Mouse (Mus musculus) spleen, postnatal 4 days (tissue): ENCODE measurements around the gene Ptges3.
"Not testable (repeated sequence)": the region's sequence is repeated elsewhere in the genome, so short reads cannot be mapped to it uniquely, and the experiment has no call there.

Experiments
- DNase-seq, 2 experiments: peaks; one replicate each; pipeline ENCODE4 v3.0.0; 2022; ENCODE audit warnings: low spot score in 2 of 2

The Ptges3 gene

DNA sequence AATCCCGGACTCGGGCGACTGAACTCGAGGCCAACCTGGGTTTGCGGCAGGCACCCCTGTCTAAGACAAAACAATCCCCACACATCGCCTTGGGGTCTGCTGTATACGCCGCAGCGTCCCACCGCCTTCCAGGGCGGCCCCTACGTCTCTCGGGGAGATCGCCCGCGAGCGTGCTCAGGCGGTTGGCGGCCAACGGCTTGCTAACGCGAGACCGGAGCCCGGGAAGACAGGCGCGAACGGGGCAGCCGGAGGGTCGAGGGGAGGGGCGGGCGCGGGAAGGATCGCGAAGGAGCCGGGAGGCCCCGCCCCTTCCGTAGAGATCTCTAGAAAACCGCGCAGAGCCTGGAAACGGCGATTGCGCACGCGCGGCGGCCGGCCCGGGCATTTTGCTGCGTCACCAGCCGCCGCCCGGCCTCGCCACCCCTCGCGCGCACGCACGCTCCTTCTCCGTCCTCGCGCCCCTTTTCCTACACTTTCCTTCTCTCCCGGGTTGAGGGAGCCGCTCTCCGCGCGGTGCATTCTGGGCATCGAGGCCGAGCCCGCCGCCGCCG is at the start of gene Ptges3:
Gene Ptges3 (plus strand): TSS at position 354 of the 551 bp plus-strand sequence.
- peak; percentile 97 to 99 for DNase-seq

GRCm38 (mm10) chr10:128009735-128010134 is 49.0 kb upstream of the Ptges3 start:
- no peak for DNase-seq

DNA sequence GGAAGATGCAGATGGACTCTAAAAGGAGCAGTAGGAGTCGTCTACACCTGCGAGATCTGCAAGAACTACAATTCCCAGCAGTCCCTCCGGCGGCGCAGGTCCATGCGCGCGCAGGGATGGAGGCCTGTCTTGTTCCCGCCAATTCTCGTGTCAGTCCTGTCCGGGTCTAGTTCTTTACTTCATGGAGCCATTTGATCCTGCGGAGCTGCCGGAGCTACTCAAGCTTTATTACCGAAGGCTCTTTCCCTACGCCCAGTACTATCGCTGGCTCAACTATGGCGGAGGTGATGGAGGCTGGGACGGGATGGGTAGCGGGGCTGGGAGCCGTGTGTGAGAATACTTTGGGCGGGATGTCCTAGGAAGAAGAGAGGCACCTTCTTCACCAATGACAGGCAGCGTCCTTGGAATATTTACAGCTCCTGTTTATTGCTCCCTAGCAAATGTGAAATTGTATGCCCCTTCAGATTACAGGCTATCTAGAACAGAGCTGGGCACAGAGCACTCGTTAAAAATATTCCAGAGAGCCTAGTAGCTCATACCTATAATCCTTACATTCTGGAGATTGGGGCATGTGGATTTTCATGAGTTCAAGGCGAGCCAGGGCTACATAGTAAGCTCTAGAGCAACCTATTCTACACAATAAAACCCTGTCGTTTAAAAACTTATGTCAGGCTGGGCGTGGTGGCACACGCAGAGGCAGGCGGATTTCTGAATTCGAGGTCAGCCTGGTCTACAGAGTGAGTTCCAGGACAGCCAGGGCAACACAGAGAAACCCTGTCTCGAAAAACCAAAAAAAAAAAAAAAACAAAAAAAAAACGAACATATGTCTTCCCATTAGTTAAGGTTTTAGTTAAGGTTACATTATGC is 43.5 kb upstream of the Ptges3 start, which contains the start of gene Prim1:
Gene Prim1 (plus strand): TSS at position 101 of the 867 bp plus-strand sequence.
- DNase-seq = peak; percentile 85 to 90

- no peak for DNase-seq
Observed at GRCm38 (mm10) chr10:128022196-128022595, 36.6 kb upstream of the Ptges3 start.

DNA sequence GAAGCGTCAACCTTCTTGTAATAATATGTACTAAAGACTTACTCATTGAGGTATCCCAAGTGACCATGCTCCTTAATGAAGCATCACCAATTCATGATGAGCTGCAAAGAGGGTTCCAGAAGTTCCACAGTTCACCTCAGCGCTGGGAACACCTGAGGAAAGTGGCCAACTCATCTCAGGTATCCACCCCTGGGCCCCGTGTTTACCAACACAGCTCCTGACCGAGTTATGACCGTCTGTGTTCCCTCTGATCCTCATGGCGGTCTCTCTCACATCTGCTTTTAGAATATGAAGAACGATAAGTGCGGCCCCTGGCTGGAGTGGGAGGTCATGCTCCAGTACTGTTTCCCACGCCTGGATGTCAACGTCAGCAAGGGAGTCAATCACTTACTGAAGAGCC is 35.3 kb upstream of the Ptges3 start:
- no peak for DNase-seq

DNA sequence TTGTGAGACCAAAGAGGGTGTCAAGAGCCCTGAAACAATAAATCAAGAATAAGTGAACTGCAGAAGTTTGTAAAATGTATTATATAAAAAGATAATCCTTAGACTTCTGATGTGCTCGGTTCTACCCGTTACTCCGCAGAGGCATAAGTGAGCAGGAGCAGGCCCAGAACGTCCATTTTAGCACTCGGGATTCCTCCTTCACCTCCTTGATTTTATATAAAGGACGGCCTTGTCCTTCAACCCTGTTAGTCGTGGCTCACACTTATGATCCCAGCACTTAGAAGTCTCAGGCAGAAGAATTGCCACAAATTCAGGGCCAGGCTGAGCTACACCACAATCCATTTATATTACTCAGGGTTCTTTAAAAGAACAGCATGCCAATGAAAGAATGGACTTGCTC is 28.8 kb upstream of the Ptges3 start:
- DNase-seq = no peak

GRCm38 (mm10) chr10:128030860-128031259 is 27.9 kb upstream of the Ptges3 start:
- DNase-seq = no peak

DNA sequence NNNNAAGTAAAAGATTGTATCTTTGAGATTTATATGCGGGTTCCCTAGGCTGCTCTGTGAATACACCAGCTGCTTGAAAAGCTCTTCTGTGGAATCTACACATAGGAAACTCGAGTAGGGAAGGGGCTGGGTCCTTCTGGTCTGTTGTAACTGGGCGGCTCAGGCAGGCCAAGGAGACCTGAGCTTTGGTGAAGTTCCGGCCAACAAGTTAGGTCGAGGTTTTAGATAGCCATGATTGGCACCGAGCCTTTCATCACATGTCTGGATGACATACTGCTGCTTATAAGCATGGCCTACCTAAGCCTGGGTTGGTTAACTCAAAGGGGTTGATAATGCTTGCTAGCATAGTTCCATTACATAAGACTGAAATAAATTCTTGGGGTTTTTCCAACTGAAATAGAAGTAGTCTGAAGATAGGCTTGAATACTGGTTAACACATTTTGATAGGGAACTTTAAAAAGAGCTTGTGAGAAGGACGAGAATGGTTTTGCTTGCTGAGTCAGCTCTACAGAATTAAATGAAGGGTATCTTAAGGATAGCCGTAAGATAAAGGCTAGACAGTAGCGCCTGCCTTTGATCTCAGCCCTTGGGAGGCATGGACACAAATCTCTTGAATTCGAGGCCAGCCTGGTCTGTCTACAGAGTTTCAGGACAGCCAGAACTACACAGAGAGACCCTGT is 21.9 kb upstream of the Ptges3 start:
- peak in 1 of 2 experiments; percentile 39 for DNase-seq

GRCm38 (mm10) chr10:128037921-128038320 is 20.8 kb upstream of the Ptges3 start:
- no peak for DNase-seq

GRCm38 (mm10) chr10:128039167-128039566 is 19.6 kb upstream of the Ptges3 start:
- DNase-seq = peak in 1 of 2 experiments; percentile 65

- peak in 1 of 2 experiments; percentile 60 for DNase-seq
Observed at GRCm38 (mm10) chr10:128039858-128040257, 18.9 kb upstream of the Ptges3 start.

DNA sequence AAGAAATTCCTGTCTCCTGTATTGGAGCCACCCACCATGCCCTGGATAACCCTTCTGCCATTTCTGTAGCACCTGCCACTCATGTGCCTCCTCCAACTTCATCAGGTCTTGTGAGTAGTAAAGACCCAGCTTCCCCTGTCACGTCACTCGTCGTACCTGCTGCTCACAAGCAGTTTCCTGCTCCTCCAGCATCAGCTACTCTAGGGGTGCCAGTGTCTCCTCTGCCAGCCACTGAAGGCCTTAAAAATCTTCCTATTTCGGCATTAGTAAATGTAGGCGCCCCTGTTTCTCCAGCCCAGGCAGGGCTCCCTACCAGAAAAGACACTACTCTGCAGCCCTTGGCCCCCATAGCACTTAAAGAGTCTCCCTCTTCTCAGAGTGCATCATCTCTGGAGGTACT is 18.5 kb upstream of the Ptges3 start:
- peak in 1 of 2 experiments; percentile 55 for DNase-seq

DNA sequence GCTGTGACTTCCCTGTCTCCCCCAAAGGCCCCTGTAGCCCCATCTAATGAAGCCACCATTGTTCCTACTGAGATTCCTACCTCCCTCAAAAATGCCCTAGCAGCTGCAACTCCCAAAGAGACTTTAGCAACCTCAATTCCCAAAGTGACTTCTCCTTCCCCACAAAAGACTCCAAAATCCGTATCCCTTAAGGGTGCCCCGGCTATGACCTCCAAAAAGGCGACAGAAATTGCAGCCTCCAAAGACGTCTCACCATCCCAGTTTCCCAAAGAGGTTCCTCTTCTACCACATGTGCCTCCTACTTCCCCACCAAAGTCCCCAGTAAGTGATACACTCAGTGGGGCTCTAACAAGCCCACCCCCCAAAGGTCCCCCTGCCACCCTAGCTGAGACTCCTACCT is 17.1 kb upstream of the Ptges3 start:
- DNase-seq = no peak

DNA sequence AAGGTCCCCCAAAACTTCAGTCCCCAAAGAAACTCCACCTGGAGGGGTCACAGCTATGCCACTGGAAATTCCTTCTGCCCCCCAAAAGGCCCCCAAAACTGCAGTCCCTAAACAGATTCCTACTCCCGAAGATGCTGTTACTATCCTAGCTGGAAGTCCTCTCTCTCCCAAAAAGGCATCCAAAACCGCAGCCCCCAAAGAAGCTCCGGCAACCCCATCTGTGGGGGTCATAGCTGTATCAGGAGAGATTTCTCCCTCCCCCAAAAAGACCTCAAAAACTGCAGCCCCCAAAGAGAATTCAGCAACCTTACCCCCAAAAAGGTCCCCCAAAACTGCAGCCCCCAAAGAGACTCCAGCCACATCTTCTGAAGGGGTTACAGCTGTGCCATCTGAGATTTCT is 16.3 kb upstream of the Ptges3 start:
- no peak for DNase-seq

- peak in 1 of 2 experiments; percentile 63 for DNase-seq
Observed at GRCm38 (mm10) chr10:128043041-128043835, 15.5 kb upstream of the Ptges3 start.

DNA sequence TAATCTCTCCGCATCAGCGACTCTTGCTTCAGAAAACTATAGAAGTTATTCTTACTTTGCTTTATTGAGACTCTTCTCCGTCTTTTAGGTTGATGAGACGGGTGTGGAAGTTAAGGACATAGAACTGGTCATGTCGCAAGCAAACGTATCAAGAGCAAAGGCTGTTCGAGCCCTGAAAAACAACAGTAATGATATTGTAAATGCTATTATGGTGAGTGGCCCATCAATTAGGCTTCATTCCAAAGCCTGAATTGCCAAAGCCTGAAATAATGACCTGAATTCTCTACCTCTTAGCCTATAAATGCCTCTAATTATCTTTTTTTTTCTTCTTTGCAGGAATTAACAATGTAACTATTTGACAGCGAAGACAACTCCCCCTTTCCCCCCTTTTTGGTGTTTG is 10.6 kb upstream of the Ptges3 start:
- DNase-seq = no peak

DNA sequence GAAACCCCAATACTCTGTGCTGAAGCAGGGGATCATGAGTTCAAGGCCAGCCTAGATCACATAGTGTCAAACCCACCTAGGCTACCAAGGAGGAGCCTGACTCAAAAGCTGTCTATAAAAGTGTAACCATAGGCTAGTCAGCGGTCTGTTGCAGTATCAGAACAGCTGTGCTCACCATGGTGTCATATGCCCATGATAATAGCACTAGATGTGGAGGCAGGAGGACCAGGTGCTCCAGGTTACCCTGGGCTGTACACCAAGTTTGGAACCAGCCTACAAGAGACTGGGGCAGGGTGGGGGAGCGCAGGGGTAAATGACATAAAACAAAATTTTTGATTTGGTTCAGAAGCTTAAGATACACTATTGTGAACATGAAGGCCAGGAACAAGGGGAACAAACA is 9.0 kb upstream of the Ptges3 start:
- DNase-seq = no peak

DNA sequence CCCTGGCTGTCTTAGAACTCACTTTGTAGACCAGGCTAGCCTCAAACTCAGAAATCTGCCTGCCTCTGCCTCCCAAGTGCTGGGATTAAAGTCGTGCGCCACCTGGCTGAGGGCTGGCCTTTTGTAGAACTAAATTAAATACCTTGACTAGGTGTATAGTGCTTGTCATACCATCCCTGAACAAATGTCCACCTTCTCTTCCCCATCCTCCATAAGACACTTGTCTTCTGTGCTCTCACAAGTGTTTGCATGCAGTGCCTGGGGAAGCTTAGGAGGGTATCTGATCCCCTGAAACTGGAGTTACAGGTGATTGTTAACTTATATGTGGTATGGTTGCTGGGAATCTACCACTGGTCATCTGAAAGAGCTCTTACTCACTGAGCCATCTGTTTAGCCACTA is 8.4 kb upstream of the Ptges3 start:
- DNase-seq = no peak

DNA sequence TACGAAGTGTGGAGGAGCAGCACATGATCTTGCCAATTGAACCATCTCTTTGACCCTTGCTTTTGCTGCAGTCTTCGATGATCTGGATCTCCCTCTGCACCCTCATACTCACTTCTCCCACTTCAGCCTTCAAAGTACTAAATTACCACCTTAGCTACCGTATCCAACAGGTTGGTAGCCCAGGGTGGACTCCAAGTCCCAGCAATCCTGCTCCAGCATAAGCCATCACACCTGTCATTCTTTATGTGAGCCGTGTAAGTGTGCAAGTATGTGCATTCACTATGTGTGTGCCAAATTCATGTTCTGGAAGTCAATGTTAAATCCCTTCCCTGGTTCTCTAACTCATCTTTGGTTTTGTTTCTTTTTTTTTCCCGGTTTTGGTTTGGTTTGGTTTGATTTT is 7.2 kb upstream of the Ptges3 start:
- DNase-seq = no peak

GRCm38 (mm10) chr10:128052136-128052535 is 6.6 kb upstream of the Ptges3 start:
- DNase-seq = not testable (repeated sequence)

- DNase-seq = no peak
Observed at GRCm38 (mm10) chr10:128053001-128053400, 5.8 kb upstream of the Ptges3 start.

GRCm38 (mm10) chr10:128058184-128058583 is 570 bp upstream of the Ptges3 start:
- no peak for DNase-seq
